Mouse (Mus musculus) kidney, adult 11 months (tissue): Measurements from ENCODE around the gene Cdc123.
"Not testable (repeated sequence)": the region's sequence is repeated elsewhere in the genome, so short reads cannot be mapped to it uniquely, and the experiment has no call there.

Experiments used
- DNase-seq: peaks from one replicate; pipeline ENCODE4 v3.0.0; 2022

Gene Cdc123

GRCm38 (mm10) chr2:5844873-5845631 lies at the start of gene Cdc123, which contains the start of gene Nudt5:
Gene Cdc123 (minus strand): TSS chr2:5845164.
Gene Nudt5 (plus strand): TSS chr2:5845019.
- DNase-seq, result peak; percentile 91

GRCm38 (mm10) chr2:5894296-5894695 lies 49.3 kb upstream of the Cdc123 start:
- DNase-seq, result no peak

- DNase-seq, result no peak
Measured at GRCm38 (mm10) chr2:5889412-5889811, 44.4 kb upstream of the Cdc123 start.

- no peak for DNase-seq
Measured at GRCm38 (mm10) chr2:5888865-5889264, 43.9 kb upstream of the Cdc123 start.

GRCm38 (mm10) chr2:5877446-5877845 lies 32.5 kb upstream of the Cdc123 start:
- DNase-seq, result no peak

GRCm38 (mm10) chr2:5869746-5870145 lies 24.8 kb upstream of the Cdc123 start:
- no peak for DNase-seq

GRCm38 (mm10) chr2:5867681-5868080 lies 22.7 kb upstream of the Cdc123 start:
- DNase-seq, result no peak

GRCm38 (mm10) chr2:5862834-5863233 lies 17.9 kb upstream of the Cdc123 start, which contains the start of gene Gm13199:
Gene Gm13199 (minus strand): TSS chr2:5862934.
- DNase-seq, result no peak

- DNase-seq, result no peak
Measured at GRCm38 (mm10) chr2:5851866-5852265, 6.9 kb upstream of the Cdc123 start.

- no peak for DNase-seq
Measured at GRCm38 (mm10) chr2:5851116-5851515, 6.2 kb upstream of the Cdc123 start.

GRCm38 (mm10) chr2:5845826-5846225 lies 862 bp upstream of the Cdc123 start:
- DNase-seq, result no peak

GRCm38 (mm10) chr2:5844181-5844872 lies 637 bp downstream of the Cdc123 start:
- DNase-seq, result no peak

GRCm38 (mm10) chr2:5840815-5841214 lies 4.1 kb downstream of the Cdc123 start:
- no peak for DNase-seq

- DNase-seq, result no peak
Measured at GRCm38 (mm10) chr2:5825265-5825913, 19.6 kb downstream of the Cdc123 start.

GRCm38 (mm10) chr2:5824685-5825084 lies 20.3 kb downstream of the Cdc123 start:
- no peak for DNase-seq

- no peak for DNase-seq
Measured at GRCm38 (mm10) chr2:5824213-5824612, 20.8 kb downstream of the Cdc123 start.

GRCm38 (mm10) chr2:5822449-5822848 lies 22.5 kb downstream of the Cdc123 start:
- DNase-seq, result no peak

GRCm38 (mm10) chr2:5821264-5821663 lies 23.7 kb downstream of the Cdc123 start:
- no peak for DNase-seq

- no peak for DNase-seq
Measured at GRCm38 (mm10) chr2:5811235-5811782, 33.7 kb downstream of the Cdc123 start.

- no peak for DNase-seq
Measured at GRCm38 (mm10) chr2:5810036-5810718, 34.8 kb downstream of the Cdc123 start.

- DNase-seq, result not testable (repeated sequence)
Measured at GRCm38 (mm10) chr2:5806201-5806600, 38.8 kb downstream of the Cdc123 start.

GRCm38 (mm10) chr2:5805228-5805627 lies 39.7 kb downstream of the Cdc123 start:
- no peak for DNase-seq
